Mouse (Mus musculus) C2C12 (cell line): ENCODE results near the gene Frmd6. TPM values are rescaled to one million over a fixed set of nuclear protein-coding genes. Genes with fewer than 3 reads are reported as not detected.
A peak's percentile ranks its signal among the peaks of the same experiment; 100 is the strongest.

ENCODE experiments used
- H3K27me3 ChIP-seq: one replicate; pipeline ENCODE4 v1.6.1; 2011; ENCODE audit not compliant: control insufficient read depth, insufficient read depth, insufficient read length
- H3K36me3 ChIP-seq: one replicate; pipeline ENCODE4 v1.6.1; 2011; ENCODE audit not compliant: control insufficient read depth, insufficient read depth
- H3K4me3 ChIP-seq: one replicate; pipeline ENCODE4 v1.5.1; 2011; ENCODE audit warnings: mild to moderate bottlenecking, control low read depth; ENCODE audit not compliant: poor library complexity, insufficient read depth, severe bottlenecking
- H3K79me2 ChIP-seq: one replicate; pipeline ENCODE4 v1.6.1; 2011; ENCODE audit not compliant: control insufficient read depth, insufficient read depth
- H3K79me3 ChIP-seq: one replicate; pipeline ENCODE4 v1.6.1; 2011; ENCODE audit warnings: low read depth, control low read depth
- H3ac ChIP-seq: one replicate; pipeline ENCODE3; 2011; ENCODE audit warnings: low read depth; ENCODE audit not compliant: control insufficient read depth, insufficient read length
- CEBPB ChIP-seq: IDR thresholded peaks from one replicate; pipeline ENCODE4 v1.6.1; 2011; ENCODE audit warnings: low read depth, mild to moderate bottlenecking, control low read depth, moderate library complexity
- CTCF ChIP-seq: IDR thresholded peaks from one replicate; pipeline ENCODE4 v1.5.1; 2011; ENCODE audit not compliant: control insufficient read depth, insufficient read depth, insufficient read length
- FOSL1 ChIP-seq: IDR thresholded peaks from one replicate; pipeline ENCODE4 v1.8.0; 2011; ENCODE audit warnings: mild to moderate bottlenecking, low read length; ENCODE audit not compliant: poor library complexity, insufficient read depth, severe bottlenecking
- MAX ChIP-seq: IDR thresholded peaks from one replicate; pipeline ENCODE4 v1.6.1; 2011; ENCODE audit warnings: mild to moderate bottlenecking, control low read depth
- MYOD1 ChIP-seq: IDR thresholded peaks from one replicate; pipeline ENCODE4 v1.6.1; 2011; ENCODE audit warnings: low read depth; ENCODE audit not compliant: control insufficient read depth, insufficient read length
- MYOG ChIP-seq: IDR thresholded peaks from one replicate; pipeline ENCODE4 v1.6.1; 2011; ENCODE audit not compliant: control insufficient read depth, insufficient read length; ENCODE audit errors: extremely low read depth
- USF1 ChIP-seq: IDR thresholded peaks from one replicate; pipeline ENCODE4 v1.6.1; 2011; ENCODE audit warnings: low read depth, mild to moderate bottlenecking, control low read depth, moderate library complexity
- polyA plus RNA-seq: library from polyadenylated mRNA; unstranded; fragments of >200 nt; fragmentation: generic; extraction: Trizol; gene quantifications from one replicate; pipeline ENCODE4 v1.2.1, GENCODE M21; 2012; ENCODE audit warnings: missing spikeins

The Frmd6 gene
- polyA plus RNA-seq, 1 experiment, result 29.2 TPM

- no peak for TF ChIP-seq MAX
- TF ChIP-seq MYOG, result no peak
- TF ChIP-seq FOSL1, result peak; percentile 81
- peak; percentile 96 for TF ChIP-seq MYOD1
- no peak for TF ChIP-seq CTCF
- no peak for TF ChIP-seq USF1
- TF ChIP-seq CEBPB, result no peak
- no peaks in the 10 kb centered on the region for H3K79me2 ChIP-seq
- no peaks in the 10 kb centered on the region for H3K27me3 ChIP-seq
- no peaks in the 10 kb centered on the region for H3K36me3 ChIP-seq
- no peak overlapping the region for H3ac ChIP-seq
- H3K4me3 ChIP-seq, result no peak overlapping the region
- H3K79me3 ChIP-seq, result no peaks in the 10 kb centered on the region
These were observed 46.6 kb upstream of the Frmd6 start for GRCm38 (mm10) chr12:70778724-70779123.

GRCm38 (mm10) chr12:70783049-70783448, 42.3 kb upstream of the Frmd6 start:
- no peak overlapping the region for H3ac ChIP-seq
- no peaks in the 10 kb centered on the region for H3K79me2 ChIP-seq
- no peaks in the 10 kb centered on the region for H3K79me3 ChIP-seq
- H3K27me3 ChIP-seq, result no peaks in the 10 kb centered on the region
- TF ChIP-seq MYOD1 (no peak), MAX (no peak)
- no peaks in the 10 kb centered on the region for H3K36me3 ChIP-seq
- H3K4me3 ChIP-seq, result no peak overlapping the region

- no peak overlapping the region for H3ac ChIP-seq
- H3K27me3 ChIP-seq, result no peaks in the 10 kb centered on the region
- H3K36me3 ChIP-seq, result no peaks in the 10 kb centered on the region
- no peak overlapping the region for H3K4me3 ChIP-seq
- no peaks in the 10 kb centered on the region for H3K79me2 ChIP-seq
- no peak for TF ChIP-seq USF1
- TF ChIP-seq MYOD1, result no peak
- TF ChIP-seq CEBPB, result no peak
- no peak for TF ChIP-seq MYOG
- TF ChIP-seq MAX, result no peak
- no peak for TF ChIP-seq FOSL1
- TF ChIP-seq CTCF, result no peak
- no peaks in the 10 kb centered on the region for H3K79me3 ChIP-seq
These were observed 41.7 kb upstream of the Frmd6 start for GRCm38 (mm10) chr12:70783475-70784239.

- Histone ChIP-seq H3K79me2 (no peaks in the 10 kb centered on the region), H3K4me3 (no peak overlapping the region), H3K36me3 (no peaks in the 10 kb centered on the region), H3K27me3 (no peaks in the 10 kb centered on the region), H3K79me3 (no peaks in the 10 kb centered on the region), H3ac (no peak overlapping the region)
- TF ChIP-seq MAX, result no peak
- no peak for TF ChIP-seq FOSL1
- no peak for TF ChIP-seq MYOD1
- TF ChIP-seq CTCF, result no peak
These were observed 41.0 kb upstream of the Frmd6 start for GRCm38 (mm10) chr12:70784240-70784705.

- Histone ChIP-seq H3K79me2 (no peaks in the 10 kb centered on the region), H3ac (no peak overlapping the region), H3K79me3 (no peaks in the 10 kb centered on the region), H3K36me3 (no peaks in the 10 kb centered on the region), H3K27me3 (no peaks in the 10 kb centered on the region), H3K4me3 (no peak overlapping the region)
- TF ChIP-seq USF1 (no peak), FOSL1 (no peak), MYOG (no peak), CEBPB (no peak), CTCF (no peak), MYOD1 (no peak), MAX (no peak)
These were observed 36.0 kb upstream of the Frmd6 start for GRCm38 (mm10) chr12:70789341-70789740.

GRCm38 (mm10) chr12:70793291-70793690, 32.0 kb upstream of the Frmd6 start:
- no peaks in the 10 kb centered on the region for H3K36me3 ChIP-seq
- H3K79me2 ChIP-seq, result no peaks in the 10 kb centered on the region
- H3K27me3 ChIP-seq, result no peaks in the 10 kb centered on the region
- no peak for TF ChIP-seq FOSL1
- no peak for TF ChIP-seq MYOG
- TF ChIP-seq CTCF, result no peak
- TF ChIP-seq USF1, result no peak
- no peak for TF ChIP-seq MYOD1
- TF ChIP-seq MAX, result no peak
- no peak for TF ChIP-seq CEBPB
- no peak overlapping the region for H3ac ChIP-seq
- H3K79me3 ChIP-seq, result no peaks in the 10 kb centered on the region
- no peak overlapping the region for H3K4me3 ChIP-seq
